Mouse (Mus musculus): Measurements from ENCODE around the gene Atp13a5.

GRCm38 (mm10) chr16:29414822-29415221 is 36.3 kb upstream of the Atp13a5 start:
- TF ChIP-seq CTCF (IDR thresholded peaks at IDR 0.05; ENCODE audit: low read depth, low read length) (no peak), EP300 (IDR thresholded peaks at IDR 0.05; ENCODE audit: insufficient read depth, low read depth, low read length) (no peak)

All from ES-Bruce4 (cell line).